Mouse (Mus musculus) embryonic fibroblast, embryonic 13.5 days (primary cell): Measurements from ENCODE around the gene Cltb.

Source experiments
- CTCF ChIP-seq: IDR thresholded peaks from 2 replicates; pipeline ENCODE4 v1.5.1; 2011; ENCODE audit warnings: mild to moderate bottlenecking, control low read depth, low read length, moderate library complexity, borderline replicate concordance; ENCODE audit not compliant: insufficient read depth
- POLR2A ChIP-seq: IDR thresholded peaks from 2 replicates; pipeline ENCODE4 v1.6.1; 2011; ENCODE audit warnings: low read depth, mild to moderate bottlenecking, control low read depth, low read length, moderate library complexity

DNA sequence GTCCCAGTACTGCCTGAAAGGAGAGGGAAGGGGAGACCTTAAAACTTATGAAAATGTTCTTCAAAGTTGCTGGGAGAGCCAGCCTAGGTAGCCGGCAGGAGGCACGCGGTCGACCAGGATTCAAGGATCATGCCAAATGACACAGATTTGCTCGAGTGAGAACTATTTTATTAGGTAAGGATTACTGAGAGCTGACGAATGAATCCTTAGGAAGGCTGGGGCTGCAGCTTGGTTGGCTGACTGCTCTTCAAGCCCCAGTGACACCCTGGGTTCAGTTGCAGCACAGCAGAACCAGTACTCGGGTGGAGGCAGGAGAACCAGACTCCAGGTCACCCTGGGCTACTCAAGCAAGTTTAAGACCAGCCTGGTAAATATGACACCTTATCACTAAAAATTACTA lies 63.1 kb downstream of the Cltb start:
- no peak for TF ChIP-seq CTCF
- TF ChIP-seq POLR2A: no peak
